Mouse (Mus musculus): Measurements from ENCODE around the gene Auts2. TPM values are rescaled to one million over a fixed set of nuclear protein-coding genes. Genes with fewer than 3 reads are reported as not detected.

Gene Auts2
- polyA plus RNA-seq, 1 experiment, result 39.0 TPM

DNA sequence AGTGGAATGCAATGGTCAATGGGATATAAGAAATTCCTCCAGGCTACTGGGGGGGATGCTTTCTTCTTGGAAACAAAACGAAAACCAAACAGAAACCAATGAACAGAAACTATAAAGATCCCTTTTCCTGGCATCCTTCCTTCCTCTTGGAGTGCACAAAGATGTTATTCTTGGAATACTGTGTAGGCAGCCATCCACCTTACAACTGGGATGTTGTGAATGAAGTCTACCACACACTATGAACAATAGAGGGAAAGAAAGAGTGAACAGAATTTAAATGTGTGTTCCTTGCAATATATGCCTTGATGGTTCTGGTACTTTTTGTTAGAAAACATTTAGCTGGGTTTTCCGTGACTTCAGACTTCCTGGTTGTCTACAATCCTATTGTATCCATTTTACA is 236.1 kb downstream of the Auts2 start:
- no peak for DNase-seq
- H3K27me3 ChIP-seq (ENCODE audit: control insufficient read depth, insufficient read depth, low read length), result no peaks in the 10 kb centered on the region; the same call in 1 of the 2 replicates
- no peak overlapping the region for H3K4me3 ChIP-seq (replicated peaks; ENCODE audit: insufficient read depth, low read depth, low read length)
- no peak for TF ChIP-seq POLR2A (IDR thresholded peaks at IDR 0.05; ENCODE audit: borderline replicate concordance, insufficient read depth, low read length)
- TF ChIP-seq CTCF (IDR thresholded peaks at IDR 0.05; ENCODE audit: borderline replicate concordance, insufficient read depth, low read depth, low read length), result no peak
- no peak overlapping the region for H3K27ac ChIP-seq (ENCODE audit: insufficient read depth, low read length)
- H3K4me1 ChIP-seq (ENCODE audit: control insufficient read depth, insufficient read depth, low read length), result no peaks in the 10 kb centered on the region; the same call in 1 of the 2 replicates
- 65% methylated on average over 2 of the region's 2 CpGs for WGBS

GRCm38 (mm10) chr5:132305354-132305934 is 237.7 kb downstream of the Auts2 start:
- no peak for DNase-seq
- Histone ChIP-seq H3K27ac (ENCODE audit: insufficient read depth, low read length) (no peak overlapping the region), H3K4me1 (ENCODE audit: control insufficient read depth, insufficient read depth, low read length) (peaks cover 3% of the 10 kb centered on the region), H3K4me3 (replicated peaks; ENCODE audit: insufficient read depth, low read depth, low read length) (no peak overlapping the region), H3K27me3 (ENCODE audit: control insufficient read depth, insufficient read depth, low read length) (no peaks in the 10 kb centered on the region; the same call in 1 of the 2 replicates)
- TF ChIP-seq POLR2A (IDR thresholded peaks at IDR 0.05; ENCODE audit: borderline replicate concordance, insufficient read depth, low read length) (no peak), CTCF (IDR thresholded peaks at IDR 0.05; ENCODE audit: borderline replicate concordance, insufficient read depth, low read depth, low read length) (no peak)
- 94% methylated on average over 5 of the region's 5 CpGs for WGBS

DNA sequence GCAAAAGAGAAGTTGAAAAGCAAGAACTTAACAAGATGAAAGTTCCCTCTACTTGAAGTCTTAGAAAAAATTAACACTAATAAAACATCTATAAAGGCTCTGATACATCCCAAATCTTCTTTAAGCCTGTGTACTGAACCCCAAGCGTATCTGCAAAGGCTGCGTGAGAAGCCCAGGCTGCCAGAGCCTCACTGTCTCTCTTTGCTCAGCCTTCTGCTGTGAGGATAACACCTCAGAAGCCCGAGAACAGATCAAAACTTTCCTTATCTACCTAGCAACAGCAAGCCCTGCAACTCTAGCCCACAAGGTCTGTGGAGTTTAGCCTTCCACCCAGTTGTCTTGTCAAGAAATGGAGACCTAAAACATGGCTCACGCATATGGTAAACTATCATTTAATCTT is 240.4 kb downstream of the Auts2 start:
- 95% methylated on average over 4 of the region's 4 CpGs for WGBS
- TF ChIP-seq POLR2A (IDR thresholded peaks at IDR 0.05; ENCODE audit: borderline replicate concordance, insufficient read depth, low read length) (no peak), CTCF (IDR thresholded peaks at IDR 0.05; ENCODE audit: borderline replicate concordance, insufficient read depth, low read depth, low read length) (no peak)
- H3K4me1 ChIP-seq (ENCODE audit: control insufficient read depth, insufficient read depth, low read length), result peaks cover 3% of the 10 kb centered on the region
- H3K27me3 ChIP-seq (ENCODE audit: control insufficient read depth, insufficient read depth, low read length), result no peaks in the 10 kb centered on the region; the same call in 1 of the 2 replicates
- no peak overlapping the region for H3K27ac ChIP-seq (ENCODE audit: insufficient read depth, low read length)
- DNase-seq, result no peak
- H3K4me3 ChIP-seq (replicated peaks; ENCODE audit: insufficient read depth, low read depth, low read length), result no peak overlapping the region

GRCm38 (mm10) chr5:132300794-132301193 is 242.3 kb downstream of the Auts2 start:
- H3K27ac ChIP-seq (ENCODE audit: insufficient read depth, low read length), result no peak overlapping the region
- DNase-seq, result no peak
- WGBS, result 82% methylated on average over 4 of the region's 4 CpGs
- no peak overlapping the region for H3K4me3 ChIP-seq (replicated peaks; ENCODE audit: insufficient read depth, low read depth, low read length)
- H3K27me3 ChIP-seq (ENCODE audit: control insufficient read depth, insufficient read depth, low read length), result no peaks in the 10 kb centered on the region; the same call in 1 of the 2 replicates
- no peak for TF ChIP-seq POLR2A (IDR thresholded peaks at IDR 0.05; ENCODE audit: borderline replicate concordance, insufficient read depth, low read length)
- no peak for TF ChIP-seq CTCF (IDR thresholded peaks at IDR 0.05; ENCODE audit: borderline replicate concordance, insufficient read depth, low read depth, low read length)
- peaks cover 4% of the 10 kb centered on the region for H3K4me1 ChIP-seq (ENCODE audit: control insufficient read depth, insufficient read depth, low read length)

- Histone ChIP-seq H3K4me3 (replicated peaks; ENCODE audit: insufficient read depth, low read depth, low read length) (no peak overlapping the region), H3K27ac (ENCODE audit: insufficient read depth, low read length) (no peak overlapping the region), H3K27me3 (ENCODE audit: control insufficient read depth, insufficient read depth, low read length) (no peaks in the 10 kb centered on the region), H3K4me1 (ENCODE audit: control insufficient read depth, insufficient read depth, low read length) (peaks cover 7% of the 10 kb centered on the region)
- 83% methylated on average over 4 of the region's 4 CpGs for WGBS
- DNase-seq, result no peak
- TF ChIP-seq CTCF (IDR thresholded peaks at IDR 0.05; ENCODE audit: borderline replicate concordance, insufficient read depth, low read depth, low read length) (no peak), POLR2A (IDR thresholded peaks at IDR 0.05; ENCODE audit: borderline replicate concordance, insufficient read depth, low read length) (no peak)
These were observed 243.4 kb downstream of the Auts2 start for GRCm38 (mm10) chr5:132299716-132300115.

GRCm38 (mm10) chr5:132298996-132299395 is 244.1 kb downstream of the Auts2 start:
- no peak for DNase-seq
- Histone ChIP-seq H3K4me1 (ENCODE audit: control insufficient read depth, insufficient read depth, low read length) (peaks cover 7% of the 10 kb centered on the region), H3K4me3 (replicated peaks; ENCODE audit: insufficient read depth, low read depth, low read length) (no peak overlapping the region), H3K27ac (ENCODE audit: insufficient read depth, low read length) (no peak overlapping the region), H3K27me3 (ENCODE audit: control insufficient read depth, insufficient read depth, low read length) (no peaks in the 10 kb centered on the region)
- no peak for TF ChIP-seq CTCF (IDR thresholded peaks at IDR 0.05; ENCODE audit: borderline replicate concordance, insufficient read depth, low read depth, low read length)
- TF ChIP-seq POLR2A (IDR thresholded peaks at IDR 0.05; ENCODE audit: borderline replicate concordance, insufficient read depth, low read length), result no peak

GRCm38 (mm10) chr5:132297309-132297708 is 245.8 kb downstream of the Auts2 start:
- Histone ChIP-seq H3K27me3 (ENCODE audit: control insufficient read depth, insufficient read depth, low read length) (no peaks in the 10 kb centered on the region), H3K4me1 (ENCODE audit: control insufficient read depth, insufficient read depth, low read length) (peaks cover 7% of the 10 kb centered on the region), H3K4me3 (replicated peaks; ENCODE audit: insufficient read depth, low read depth, low read length) (no peak overlapping the region), H3K27ac (ENCODE audit: insufficient read depth, low read length) (no peak overlapping the region)
- WGBS, result 85% methylated on average over 7 of the region's 7 CpGs
- DNase-seq, result no peak
- TF ChIP-seq POLR2A (IDR thresholded peaks at IDR 0.05; ENCODE audit: borderline replicate concordance, insufficient read depth, low read length), result no peak
- TF ChIP-seq CTCF (IDR thresholded peaks at IDR 0.05; ENCODE audit: borderline replicate concordance, insufficient read depth, low read depth, low read length), result no peak

GRCm38 (mm10) chr5:132294469-132294868 is 248.7 kb downstream of the Auts2 start:
- no peak for DNase-seq
- 91% methylated on average over 3 of the region's 3 CpGs for WGBS
- no peak overlapping the region for H3K27ac ChIP-seq (ENCODE audit: insufficient read depth, low read length)
- H3K4me3 ChIP-seq (replicated peaks; ENCODE audit: insufficient read depth, low read depth, low read length), result no peak overlapping the region
- H3K27me3 ChIP-seq (ENCODE audit: control insufficient read depth, insufficient read depth, low read length), result no peaks in the 10 kb centered on the region
- TF ChIP-seq CTCF (IDR thresholded peaks at IDR 0.05; ENCODE audit: borderline replicate concordance, insufficient read depth, low read depth, low read length), result no peak
- no peak for TF ChIP-seq POLR2A (IDR thresholded peaks at IDR 0.05; ENCODE audit: borderline replicate concordance, insufficient read depth, low read length)
- peaks cover 4% of the 10 kb centered on the region; the same call in 1 of the 2 replicates for H3K4me1 ChIP-seq (ENCODE audit: control insufficient read depth, insufficient read depth, low read length)

Data from cerebellum, adult 2 months (tissue).